Mouse (Mus musculus) neural tube, embryonic 14.5 days (tissue): ENCODE measurements around the gene Map3k3. TPM values are rescaled to one million over a fixed set of nuclear protein-coding genes. Genes with fewer than 3 reads are reported as not detected.

ENCODE experiments used
- ATAC-seq: fragments of 200-750 bp; cut with Nextera tagmentation; 2 replicates; pipeline ENCODE4 v1.8.0; 2017; ENCODE audit warnings: low read depth, mild to moderate bottlenecking, moderate TSS enrichment, moderate library complexity
- H3K27ac ChIP-seq: fragments of 300-500 bp; sonication (generic); 2 replicates; pipeline ENCODE4 v1.5.1; 2014; ENCODE audit warnings: low read depth, mild to moderate bottlenecking, control low read depth, low read length, moderate library complexity, mixed read lengths
- H3K27me3 ChIP-seq: fragments of 300-500 bp; sonication (generic); 2 replicates; pipeline ENCODE4 v1.6.1; 2014; ENCODE audit warnings: low read length; ENCODE audit not compliant: control insufficient read depth, insufficient read depth
- H3K36me3 ChIP-seq: fragments of 300-500 bp; sonication (generic); 2 replicates; pipeline ENCODE4 v1.6.1; 2014; ENCODE audit warnings: low read length, mixed read lengths; ENCODE audit not compliant: control insufficient read depth, insufficient read depth
- H3K4me1 ChIP-seq: fragments of 300-500 bp; sonication (generic); 2 replicates; pipeline ENCODE4 v1.6.1; 2014; ENCODE audit warnings: low read length; ENCODE audit not compliant: control insufficient read depth, insufficient read depth
- H3K4me2 ChIP-seq: fragments of 300-500 bp; sonication (generic); 2 replicates; pipeline ENCODE4 v1.6.1; 2014; ENCODE audit warnings: mild to moderate bottlenecking, low read depth, low read length, control low read depth
- H3K4me3 ChIP-seq: fragments of 300-500 bp; sonication (generic); 2 replicates; pipeline ENCODE4 v1.5.1; 2014; ENCODE audit warnings: low read depth, low read length, control low read depth, mixed read lengths
- H3K9ac ChIP-seq: fragments of 300-500 bp; sonication (generic); replicated peaks from 2 replicates; pipeline ENCODE4 v1.6.1; 2014; ENCODE audit warnings: low read depth, mild to moderate bottlenecking, control low read depth, low read length, mixed read lengths
- H3K9me3 ChIP-seq: fragments of 300-500 bp; sonication (generic); 2 replicates; pipeline ENCODE4 v1.6.1; 2016; ENCODE audit warnings: low read length; ENCODE audit not compliant: control insufficient read depth
- WGBS: fragments of 180-500 bp; shearing (Covaris S2); extraction: QIAGEN DNeasy Blood & Tissue Kit; methylation state at CpG from one replicate; pipeline ENCODE4 v1.1.7; 2014; 5-methylcytosine and 5-hydroxymethylcytosine counted together
- polyA plus RNA-seq: library from polyadenylated mRNA; unstranded; fragments of >200 nt; fragmentation: Nextera tagmentation; extraction: Ambion mirVana; gene quantifications from 2 replicates; pipeline ENCODE4 v1.2.1, GENCODE M21; 2014

Gene Map3k3
- polyA plus RNA-seq, 1 experiment from 2014 or later = 11.0 TPM

GRCm38 (mm10) chr11:106159921-106160840, 75.8 kb downstream of the Map3k3 start:
- peaks cover 24% of the 10 kb centered on the region for H3K4me1 ChIP-seq
- peak overlapping the region; percentile 94 for H3K4me2 ChIP-seq
- H3K27me3 ChIP-seq = no peaks in the 10 kb centered on the region
- H3K9ac ChIP-seq = peak overlapping the region; percentile 97
- no peaks in the 10 kb centered on the region for H3K9me3 ChIP-seq
- WGBS = under 1% methylated on average over 67 of the region's 106 CpGs
- ATAC-seq = peak; percentile 72
- H3K36me3 ChIP-seq = peaks cover 20% of the 10 kb centered on the region
- peak overlapping the region; percentile 97 for H3K27ac ChIP-seq
- peak overlapping the region; percentile 79 for H3K4me3 ChIP-seq

DNA sequence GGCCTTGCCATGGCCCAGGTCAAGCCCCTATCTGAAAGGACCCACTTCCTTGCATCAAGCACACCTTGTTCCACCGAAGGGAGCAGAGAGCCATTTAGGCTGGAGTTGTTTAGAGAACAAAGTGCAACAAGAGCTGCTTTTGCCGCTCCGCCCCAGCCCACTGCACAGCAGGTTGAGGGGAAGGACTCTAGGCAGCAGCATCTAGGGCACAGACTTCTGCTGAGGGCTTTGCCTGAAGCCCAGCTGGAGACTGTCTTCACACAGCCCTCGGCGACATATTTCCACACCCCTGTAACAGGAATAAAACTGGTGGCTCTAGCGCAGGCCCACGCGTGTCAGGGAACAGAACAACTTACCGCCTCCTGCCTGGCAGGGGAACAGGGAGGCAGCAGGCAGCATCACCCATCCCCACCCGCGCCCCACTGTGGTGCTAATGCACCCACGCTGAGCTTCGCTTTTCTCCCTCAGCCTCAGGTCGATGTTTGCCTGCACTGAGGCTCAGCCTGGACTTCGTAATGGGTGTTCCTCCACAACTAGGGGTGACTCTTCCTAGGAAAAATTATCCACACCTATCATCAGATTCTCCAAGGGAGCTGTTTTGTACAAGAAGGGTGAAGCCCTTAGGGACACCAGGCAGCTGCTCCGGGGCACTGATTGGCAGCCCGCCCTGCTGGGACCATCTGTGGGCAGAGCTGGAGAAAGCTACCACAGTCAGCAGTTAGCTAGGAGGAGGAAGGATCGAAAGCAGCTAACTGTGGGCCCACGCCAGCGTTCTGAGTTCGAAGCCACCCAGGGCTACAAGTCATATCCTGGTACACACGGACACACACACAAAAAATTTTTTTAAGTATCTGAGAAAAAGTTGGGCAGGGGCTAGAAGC, 76.7 kb downstream of the Map3k3 start, which contains the start of the genes Gm10840 and Limd2:
Gene Gm10840, plus strand, starts transcription at position 10 of the 881 bp plus-strand sequence.
Gene Limd2, minus strand, starts transcription at position 20 of the 881 bp plus-strand sequence.
- peak; percentile 32; the same call in 1 of the 2 replicates for ATAC-seq
- H3K4me3 ChIP-seq = peak within 1 kb of the TSS; percentile 79
- H3K9me3 ChIP-seq = no peaks in the 10 kb centered on the region
- H3K9ac ChIP-seq = peak within 1 kb of the TSS; percentile 97
- H3K4me1 ChIP-seq = peaks cover 24% of the 10 kb centered on the region
- WGBS = 23% methylated on average over 22 of the region's 22 CpGs
- H3K36me3 ChIP-seq = peaks cover 22% of the 10 kb centered on the region
- no peaks in the 10 kb centered on the region for H3K27me3 ChIP-seq
- H3K4me2 ChIP-seq = peak within 1 kb of the TSS; percentile 94
- H3K27ac ChIP-seq = peak within 1 kb of the TSS; percentile 97

- Histone ChIP-seq H3K27ac (no peak overlapping the region), H3K4me1 (peaks cover 24% of the 10 kb centered on the region), H3K27me3 (no peaks in the 10 kb centered on the region), H3K4me2 (no peak overlapping the region), H3K36me3 (peaks cover 28% of the 10 kb centered on the region), H3K9me3 (no peaks in the 10 kb centered on the region), H3K4me3 (no peak overlapping the region), H3K9ac (no peak overlapping the region)
- ATAC-seq = no peak
- WGBS = 96% methylated on average over 2 of the region's 2 CpGs
Observed at GRCm38 (mm10) chr11:106162237-106162636, 77.8 kb downstream of the Map3k3 start.

DNA sequence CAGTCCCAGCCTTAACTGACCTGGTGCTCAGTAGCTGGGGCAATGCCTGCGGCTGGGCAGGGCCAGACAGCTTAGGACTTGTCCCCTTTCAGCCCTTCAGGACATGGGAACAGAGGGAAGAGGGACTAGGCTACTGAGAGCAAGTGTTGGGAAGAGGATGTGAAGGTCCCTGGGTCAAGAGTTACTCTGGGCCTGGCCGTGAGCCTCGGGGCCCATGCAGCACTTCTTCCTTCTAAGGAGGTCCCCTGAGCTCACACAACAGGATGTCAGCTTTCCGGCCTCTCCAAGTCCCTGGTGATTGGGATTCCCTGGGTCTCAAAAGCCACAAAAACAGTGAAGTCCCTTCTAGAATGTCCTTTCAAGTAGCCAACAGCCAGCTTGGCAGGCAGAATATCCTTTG, 79.1 kb downstream of the Map3k3 start:
- WGBS = 90% methylated on average over 4 of the region's 4 CpGs
- Histone ChIP-seq H3K9me3 (no peaks in the 10 kb centered on the region), H3K27me3 (no peaks in the 10 kb centered on the region), H3K27ac (no peak overlapping the region), H3K4me2 (no peak overlapping the region), H3K9ac (no peak overlapping the region), H3K4me3 (no peak overlapping the region), H3K4me1 (peaks cover 18% of the 10 kb centered on the region), H3K36me3 (peaks cover 38% of the 10 kb centered on the region)
- ATAC-seq = no peak

DNA sequence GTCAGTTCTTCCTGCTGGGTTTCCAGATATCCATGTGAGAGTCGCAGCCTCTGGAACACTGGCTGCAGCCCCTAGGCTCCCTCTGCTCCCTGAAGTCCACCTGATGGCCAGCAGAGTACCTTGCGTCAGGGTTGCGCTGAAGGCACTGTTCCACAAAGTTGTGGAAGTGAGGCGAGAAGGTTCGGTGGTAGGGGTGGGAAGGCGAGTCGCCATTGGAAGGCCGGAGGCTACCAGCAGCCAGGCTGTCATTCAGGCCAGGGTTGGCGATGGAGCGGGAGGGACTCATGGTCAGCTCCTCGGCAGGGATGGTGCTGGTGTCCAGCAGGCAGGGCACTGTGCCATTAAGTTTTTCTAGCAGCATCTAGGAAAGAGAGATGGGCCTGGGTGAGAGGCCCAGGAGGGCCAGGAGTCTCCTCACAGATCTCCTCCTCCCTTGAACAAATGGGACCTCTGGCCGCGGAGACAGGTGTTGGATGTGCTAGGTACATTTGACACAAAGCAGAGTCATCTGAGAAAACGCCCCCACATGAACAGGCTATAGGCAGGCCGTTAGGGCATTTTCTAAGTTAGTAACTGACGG, 80.3 kb downstream of the Map3k3 start:
- 94% methylated on average over 16 of the region's 16 CpGs for WGBS
- H3K9ac ChIP-seq = no peak overlapping the region
- no peaks in the 10 kb centered on the region for H3K27me3 ChIP-seq
- no peak for ATAC-seq
- no peak overlapping the region for H3K4me3 ChIP-seq
- no peaks in the 10 kb centered on the region for H3K9me3 ChIP-seq
- peaks cover 41% of the 10 kb centered on the region for H3K36me3 ChIP-seq
- H3K27ac ChIP-seq = no peak overlapping the region
- H3K4me1 ChIP-seq = peaks cover 11% of the 10 kb centered on the region
- H3K4me2 ChIP-seq = no peak overlapping the region

GRCm38 (mm10) chr11:106167435-106167834, 83.0 kb downstream of the Map3k3 start:
- no peak overlapping the region for H3K9ac ChIP-seq
- H3K27ac ChIP-seq = no peak overlapping the region
- WGBS = 90% methylated on average over 5 of the region's 5 CpGs
- H3K27me3 ChIP-seq = no peaks in the 10 kb centered on the region
- no peaks in the 10 kb centered on the region for H3K9me3 ChIP-seq
- peaks cover 48% of the 10 kb centered on the region for H3K36me3 ChIP-seq
- no peaks in the 10 kb centered on the region for H3K4me1 ChIP-seq
- no peak for ATAC-seq
- no peak overlapping the region for H3K4me3 ChIP-seq
- H3K4me2 ChIP-seq = no peak overlapping the region

DNA sequence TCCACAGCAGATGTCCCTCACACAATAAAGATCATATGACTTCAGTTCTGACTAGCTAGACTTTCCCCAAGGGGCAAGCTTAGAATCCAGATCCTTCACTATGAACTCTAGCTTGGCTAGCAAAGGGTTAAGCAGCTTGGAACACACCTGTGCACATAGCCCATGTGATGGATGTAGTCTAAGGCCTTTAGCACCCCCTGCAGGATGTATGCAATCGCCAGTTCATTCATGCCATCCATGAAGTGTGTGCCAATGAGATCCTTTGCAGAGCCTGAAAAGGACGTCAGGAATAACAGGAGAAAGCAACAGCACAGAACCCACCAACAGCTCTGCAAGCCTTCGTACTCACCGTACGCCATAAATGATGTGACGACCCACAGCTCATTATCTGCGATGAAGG, 86.4 kb downstream of the Map3k3 start:
- Histone ChIP-seq H3K9ac (no peak overlapping the region), H3K4me3 (no peak overlapping the region), H3K27me3 (no peaks in the 10 kb centered on the region), H3K36me3 (peaks cover 30% of the 10 kb centered on the region; the same call in 1 of the 2 replicates), H3K4me1 (no peaks in the 10 kb centered on the region), H3K4me2 (no peak overlapping the region), H3K9me3 (no peaks in the 10 kb centered on the region), H3K27ac (no peak overlapping the region)
- ATAC-seq = no peak
- WGBS = 79% methylated on average over 7 of the region's 7 CpGs

GRCm38 (mm10) chr11:106173228-106173627, 88.8 kb downstream of the Map3k3 start:
- no peak overlapping the region for H3K27ac ChIP-seq
- H3K4me3 ChIP-seq = no peak overlapping the region
- H3K4me2 ChIP-seq = no peak overlapping the region
- no peaks in the 10 kb centered on the region for H3K27me3 ChIP-seq
- ATAC-seq = no peak
- no peaks in the 10 kb centered on the region for H3K4me1 ChIP-seq
- no peak overlapping the region for H3K9ac ChIP-seq
- WGBS = 100% methylated on average over 2 of the region's 2 CpGs
- peaks cover 12% of the 10 kb centered on the region; the same call in 1 of the 2 replicates for H3K36me3 ChIP-seq
- no peaks in the 10 kb centered on the region for H3K9me3 ChIP-seq
